Mouse (Mus musculus) kidney, postnatal 0 days (tissue): ENCODE data around the gene Pkdcc. TPM values are rescaled to one million over a fixed set of nuclear protein-coding genes. Genes with fewer than 3 reads are reported as not detected.

Experiments used
- ATAC-seq: fragments of 200-750 bp; cut with Nextera tagmentation; replicated peaks from 2 replicates; pipeline ENCODE4 v1.8.0; 2017; ENCODE audit warnings: low read depth, moderate number of reproducible peaks, moderate TSS enrichment, moderate library complexity; ENCODE audit not compliant: low FRiP score
- DNase-seq: peaks from one replicate; pipeline ENCODE4 v3.0.0-alpha.2; 2016; ENCODE audit warnings: low spot score
- H3K27ac ChIP-seq: fragments of 300-500 bp; sonication (generic); 2 replicates; pipeline ENCODE4 v1.5.1; 2014; ENCODE audit warnings: mild to moderate bottlenecking
- H3K27me3 ChIP-seq: fragments of 300-500 bp; sonication (generic); 2 replicates; pipeline ENCODE4 v1.6.1; 2014; ENCODE audit warnings: low read length, mixed read lengths; ENCODE audit not compliant: insufficient read depth
- H3K36me3 ChIP-seq: fragments of 300-500 bp; sonication (generic); 2 replicates; pipeline ENCODE4 v1.6.1; 2014; ENCODE audit warnings: low read length, mixed read lengths; ENCODE audit not compliant: insufficient read depth
- H3K4me1 ChIP-seq: fragments of 300-500 bp; sonication (generic); replicated peaks from 2 replicates; pipeline ENCODE4 v1.6.1; 2014; ENCODE audit warnings: antibody characterized with exemption, low read length, mixed read lengths; ENCODE audit not compliant: insufficient read depth
- H3K4me2 ChIP-seq: fragments of 300-500 bp; sonication (generic); 2 replicates; pipeline ENCODE4 v1.6.1; 2014; ENCODE audit warnings: mild to moderate bottlenecking, low read length, moderate library complexity, mixed read lengths
- H3K4me3 ChIP-seq: fragments of 300-500 bp; sonication (generic); replicated peaks from 2 replicates; pipeline ENCODE4 v1.5.1; 2014; ENCODE audit warnings: low read depth, low read length
- H3K9ac ChIP-seq: fragments of 300-500 bp; sonication (generic); 2 replicates; pipeline ENCODE4 v1.6.1; 2014; ENCODE audit warnings: low read depth, low read length
- H3K9me3 ChIP-seq: fragments of 300-500 bp; sonication (generic); replicated peaks from 2 replicates; pipeline ENCODE4 v1.6.1; 2016; ENCODE audit warnings: low read length, inconsistent platforms, mixed read lengths
- CTCF ChIP-seq: IDR thresholded peaks from 2 replicates; pipeline ENCODE4 v1.5.1; 2016; ENCODE audit warnings: antibody characterized with exemption, low read depth, mild to moderate bottlenecking, moderate library complexity
- WGBS: fragments of 180-500 bp; shearing (Covaris S2); extraction: QIAGEN DNeasy Blood & Tissue Kit; methylation state at CpG from one replicate; pipeline ENCODE4 v1.1.7; 2014; 5-methylcytosine and 5-hydroxymethylcytosine counted together
- polyA plus RNA-seq: library from polyadenylated mRNA; unstranded; fragments of >200 nt; fragmentation: Nextera tagmentation; extraction: Ambion mirVana; gene quantifications from 2 replicates; pipeline ENCODE4 v1.2.1, GENCODE M21; 2015

Pkdcc gene
- polyA plus RNA-seq, 1 experiment from 2014 or later: 29.1 TPM

GRCm38 (mm10) chr17:83208455-83208854 is 6.6 kb upstream of the Pkdcc start:
- H3K27ac ChIP-seq: no peak overlapping the region
- H3K27me3 ChIP-seq: no peaks in the 10 kb centered on the region
- H3K36me3 ChIP-seq: no peaks in the 10 kb centered on the region
- no peak for DNase-seq
- no peak for ATAC-seq
- WGBS: 78% methylated on average over 2 of the region's 2 CpGs
- no peak overlapping the region for H3K9ac ChIP-seq
- H3K4me1 ChIP-seq: peaks cover 14% of the 10 kb centered on the region
- no peak overlapping the region for H3K4me2 ChIP-seq
- H3K9me3 ChIP-seq: no peaks in the 10 kb centered on the region
- TF ChIP-seq CTCF: no peak
- no peak overlapping the region for H3K4me3 ChIP-seq

- DNase-seq (no peak), ATAC-seq (no peak)
- WGBS: 66% methylated on average over 5 of the region's 5 CpGs
- no peak overlapping the region for H3K27ac ChIP-seq
- H3K27me3 ChIP-seq: no peaks in the 10 kb centered on the region
- no peaks in the 10 kb centered on the region for H3K36me3 ChIP-seq
- H3K4me3 ChIP-seq: no peak overlapping the region
- H3K4me1 ChIP-seq: peaks cover 11% of the 10 kb centered on the region; the same call in 1 of the 2 replicates
- H3K9me3 ChIP-seq: no peaks in the 10 kb centered on the region
- no peak overlapping the region for H3K4me2 ChIP-seq
- H3K9ac ChIP-seq: no peak overlapping the region
- TF ChIP-seq CTCF: no peak
These were observed 4.6 kb upstream of the Pkdcc start for GRCm38 (mm10) chr17:83210531-83210930.

GRCm38 (mm10) chr17:83211196-83211595 is 3.9 kb upstream of the Pkdcc start:
- TF ChIP-seq CTCF: no peak
- H3K9ac ChIP-seq: no peak overlapping the region
- no peak for ATAC-seq
- no peaks in the 10 kb centered on the region for H3K36me3 ChIP-seq
- H3K4me3 ChIP-seq: no peak overlapping the region
- no peak overlapping the region for H3K27ac ChIP-seq
- 74% methylated on average over 10 of the region's 10 CpGs for WGBS
- H3K27me3 ChIP-seq: no peaks in the 10 kb centered on the region
- peaks cover 11% of the 10 kb centered on the region; the same call in 1 of the 2 replicates for H3K4me1 ChIP-seq
- no peak for DNase-seq
- no peaks in the 10 kb centered on the region for H3K9me3 ChIP-seq
- H3K4me2 ChIP-seq: no peak overlapping the region

DNA sequence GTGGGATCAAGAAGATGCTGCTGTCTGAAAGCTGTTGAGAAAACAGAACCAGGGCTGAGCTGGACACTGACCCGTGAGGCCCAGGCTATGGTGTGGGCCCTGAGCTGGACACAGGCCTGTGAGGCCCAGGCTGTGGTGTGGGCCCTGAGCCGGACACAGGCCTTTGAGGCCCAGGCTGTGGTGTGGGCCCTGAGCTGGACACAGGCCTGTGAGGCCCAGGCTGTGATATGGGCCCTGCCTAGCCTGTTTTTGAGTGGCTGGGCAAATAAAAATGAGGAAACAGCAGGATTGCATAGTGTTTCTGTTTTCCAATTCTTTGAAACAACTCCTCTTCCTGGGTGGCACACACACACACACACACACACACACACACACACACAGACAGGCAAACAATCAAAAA is 2.7 kb upstream of the Pkdcc start:
- Histone ChIP-seq H3K9me3 (no peaks in the 10 kb centered on the region), H3K4me3 (no peak overlapping the region), H3K27me3 (no peaks in the 10 kb centered on the region), H3K36me3 (no peaks in the 10 kb centered on the region), H3K9ac (no peak overlapping the region), H3K4me2 (no peak overlapping the region), H3K4me1 (peaks cover 11% of the 10 kb centered on the region; the same call in 1 of the 2 replicates), H3K27ac (no peak overlapping the region)
- WGBS: 90% methylated on average over 2 of the region's 2 CpGs
- ATAC-seq (no peak), DNase-seq (no peak)
- no peak for TF ChIP-seq CTCF

DNA sequence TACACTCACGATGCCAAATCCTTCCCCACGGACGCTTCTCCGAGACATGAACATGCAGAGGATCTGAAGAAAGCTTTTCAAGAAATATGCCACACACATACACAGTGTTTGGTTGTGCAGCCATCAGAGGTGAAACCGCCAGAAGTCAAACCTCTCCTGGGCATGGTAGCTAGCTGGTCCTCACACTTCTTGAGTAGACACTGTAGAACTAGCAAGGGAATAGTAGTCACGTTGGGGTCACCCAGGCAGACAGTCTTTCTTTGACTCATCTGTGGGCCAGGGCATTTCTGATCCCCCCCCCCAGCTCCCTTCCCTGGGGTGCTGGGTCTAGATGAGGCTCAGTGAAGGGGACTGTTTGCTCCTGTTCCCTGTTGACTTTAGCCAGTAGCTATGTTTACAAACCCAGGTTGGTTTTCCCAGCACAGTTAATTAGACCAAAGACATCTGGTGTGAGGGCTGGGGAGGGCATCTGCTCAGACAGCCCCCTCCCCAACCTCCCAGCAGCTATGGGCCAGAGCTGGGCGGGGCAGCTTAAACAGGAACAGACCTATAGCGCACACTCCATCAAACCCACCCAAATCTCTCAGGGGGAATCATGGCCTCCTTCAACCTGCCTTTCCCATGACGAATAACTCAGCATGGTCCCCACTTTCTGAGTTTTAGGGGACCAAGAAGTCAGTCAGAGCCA is 1.7 kb upstream of the Pkdcc start:
- no peak for TF ChIP-seq CTCF
- Histone ChIP-seq H3K9me3 (no peaks in the 10 kb centered on the region), H3K4me2 (peak overlapping the region; percentile 97), H3K4me1 (peaks cover 15% of the 10 kb centered on the region; the same call in 1 of the 2 replicates), H3K9ac (peak overlapping the region; percentile 98; the same call in 1 of the 2 replicates), H3K27ac (peak overlapping the region; percentile 91), H3K4me3 (peak overlapping the region; percentile 93; the same call in 1 of the 2 replicates), H3K27me3 (no peaks in the 10 kb centered on the region), H3K36me3 (no peaks in the 10 kb centered on the region)
- 64% methylated on average over 9 of the region's 9 CpGs for WGBS
- ATAC-seq: no peak
- DNase-seq: peak; percentile 47

- Histone ChIP-seq H3K9me3 (no peaks in the 10 kb centered on the region), H3K9ac (peak overlapping the region; percentile 98), H3K4me2 (peak overlapping the region; percentile 97), H3K4me3 (peak overlapping the region; percentile 93), H3K4me1 (peaks cover 22% of the 10 kb centered on the region), H3K27ac (peak overlapping the region; percentile 91), H3K36me3 (no peaks in the 10 kb centered on the region), H3K27me3 (no peaks in the 10 kb centered on the region)
- DNase-seq (peak; percentile 89), ATAC-seq (peak; percentile 21; the same call in 1 of the 2 replicates)
- TF ChIP-seq CTCF: peak; percentile 4; the same call in 1 of the 2 replicates
- 1% methylated on average over 16 of the region's 16 CpGs for WGBS
These were observed 915 bp upstream of the Pkdcc start for GRCm38 (mm10) chr17:83214161-83214592.
